Mouse (Mus musculus) cerebellum, adult 2 months (tissue): Measurements from ENCODE around the gene Lonp1.

Experiments
- CTCF ChIP-seq: fragments of 200-500 bp; IDR thresholded peaks from 2 replicates; pipeline ENCODE4 v1.5.1; 2011; ENCODE audit warnings: low read depth, mild to moderate bottlenecking, control low read depth, low read length, moderate library complexity, borderline replicate concordance; ENCODE audit not compliant: insufficient read depth
- POLR2A ChIP-seq: fragments of 200-500 bp; IDR thresholded peaks from 2 replicates; pipeline ENCODE4 v1.6.1; 2011; ENCODE audit warnings: low read length, control low read depth, borderline replicate concordance; ENCODE audit not compliant: insufficient read depth

DNA sequence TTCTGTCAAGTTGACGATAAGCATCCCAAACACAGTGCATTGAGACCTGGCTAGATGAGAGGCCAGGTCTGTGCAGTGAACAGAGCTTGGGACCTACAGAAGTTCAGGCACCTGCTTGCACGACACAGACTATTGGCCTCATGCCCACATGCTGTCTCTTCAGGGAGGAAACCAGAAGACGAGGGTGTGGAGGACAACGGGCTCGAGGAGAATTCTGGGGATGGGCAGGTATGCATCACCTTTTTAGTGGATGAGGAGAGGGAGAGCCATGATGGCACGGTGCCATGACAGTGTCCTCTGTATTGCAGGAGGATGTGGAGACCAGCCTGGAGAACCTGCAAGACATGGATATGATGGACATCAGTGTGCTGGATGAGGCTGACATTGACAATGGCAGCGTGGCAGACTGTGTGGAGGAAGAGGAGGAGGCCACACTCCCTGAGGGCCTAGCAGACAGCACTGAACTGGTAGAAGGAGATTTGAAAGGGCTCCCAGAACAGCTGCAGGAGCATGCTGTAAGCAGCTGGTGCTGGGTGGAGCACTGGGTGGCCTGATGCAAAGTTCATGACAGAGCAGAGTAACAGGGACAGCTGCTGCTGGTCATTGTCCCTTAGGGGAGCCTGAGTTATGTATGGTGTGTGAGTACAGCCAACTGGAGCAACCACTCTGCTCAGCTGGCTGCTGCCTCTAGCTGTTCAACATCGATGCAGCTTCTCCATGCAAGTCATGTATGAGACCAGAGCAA, 33.0 kb downstream of the Lonp1 start:
- TF ChIP-seq CTCF (no peak), POLR2A (no peak)
